Comparison of ENCODE assay signal across 9 mouse cellular contexts in the genomic region with DNA sequence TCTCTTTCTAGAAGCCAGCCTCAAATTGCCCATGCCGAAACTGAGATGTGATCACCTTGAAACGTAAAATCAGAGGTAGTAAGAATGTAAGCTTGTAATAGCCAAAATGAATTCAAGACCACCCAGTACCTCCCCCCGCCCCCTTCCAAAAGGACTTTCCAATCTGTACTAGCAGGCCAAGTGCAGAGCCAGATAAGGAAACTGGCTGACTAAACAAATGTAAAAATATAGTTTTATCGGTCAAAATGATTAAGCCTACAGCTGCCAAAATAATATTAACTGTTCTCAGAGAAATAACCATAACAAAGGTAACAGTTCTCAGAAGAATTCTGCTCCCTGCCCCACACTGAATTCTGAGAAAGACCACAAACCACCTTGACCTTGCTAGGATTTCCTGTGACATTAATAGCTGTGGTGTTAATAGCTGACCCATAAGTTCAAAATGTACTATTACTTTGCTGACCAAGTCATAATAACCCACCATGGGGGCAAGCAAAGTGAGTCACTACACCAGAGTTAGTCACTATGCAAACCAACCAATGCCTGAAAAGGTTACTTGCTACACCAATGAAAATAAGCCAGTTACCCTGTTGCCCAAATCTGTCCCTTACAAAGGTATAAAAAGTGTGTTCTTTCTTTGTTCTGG.
"Had no signal": no experiment of that assay in that cellular context is flagged by ENCODE, and none has a peak within 500 bp of the region (broad histone marks: within the 10 kb centered on the region; RNA-seq: fewer than 3 reads in every experiment).

No protein-coding gene starts in this region.

- DNase-seq: gastrocnemius, adult 2 months; gastrocnemius, postnatal 10 days; gastrocnemius, postnatal 25 days; heart, postnatal 10 days; heart, postnatal 4 days; kidney, postnatal 14 days; liver; liver, embryonic 13.5 days; liver, postnatal 0 days had no signal
